Mouse (Mus musculus) lung, postnatal 0 days (tissue): ENCODE data around the gene Nenf. TPM values are rescaled to one million over a fixed set of nuclear protein-coding genes. Genes with fewer than 3 reads are reported as not detected.

Experiments used
- ATAC-seq: fragments of 200-750 bp; cut with Nextera tagmentation; 2 replicates; pipeline ENCODE4 v1.8.0; 2017; ENCODE audit warnings: moderate library complexity
- DNase-seq: peaks from one replicate; pipeline ENCODE4 v3.0.0-alpha.2; 2016; ENCODE audit warnings: low spot score
- H3K27ac ChIP-seq: fragments of 300-500 bp; sonication (generic); 2 replicates; pipeline ENCODE4 v1.5.1; 2014; ENCODE audit warnings: antibody characterized with exemption, mild to moderate bottlenecking, low read length, mixed read lengths
- H3K27me3 ChIP-seq: fragments of 300-500 bp; sonication (generic); replicated peaks from 2 replicates; pipeline ENCODE4 v1.6.1; 2014; ENCODE audit warnings: low read length, mixed read lengths; ENCODE audit not compliant: insufficient read depth
- H3K36me3 ChIP-seq: fragments of 300-500 bp; sonication (generic); 2 replicates; pipeline ENCODE4 v1.6.1; 2014; ENCODE audit warnings: low read length, mixed read lengths; ENCODE audit not compliant: insufficient read depth
- H3K4me1 ChIP-seq: fragments of 300-500 bp; sonication (generic); 2 replicates; pipeline ENCODE4 v1.6.1; 2014; ENCODE audit warnings: antibody characterized with exemption, low read depth, low read length, mixed read lengths; ENCODE audit not compliant: insufficient read depth
- H3K4me2 ChIP-seq: fragments of 300-500 bp; sonication (generic); replicated peaks from 2 replicates; pipeline ENCODE4 v1.6.1; 2014; ENCODE audit warnings: low read depth, mild to moderate bottlenecking, low read length, moderate library complexity, mixed read lengths
- H3K4me3 ChIP-seq: fragments of 300-500 bp; sonication (generic); 2 replicates; pipeline ENCODE4 v1.5.1; 2014; ENCODE audit warnings: low read depth, low read length
- H3K9ac ChIP-seq: fragments of 300-500 bp; sonication (generic); replicated peaks from 2 replicates; pipeline ENCODE4 v1.6.1; 2014; ENCODE audit warnings: low read depth, mild to moderate bottlenecking
- H3K9me3 ChIP-seq: fragments of 300-500 bp; sonication (generic); 2 replicates; pipeline ENCODE4 v1.6.1; 2016; ENCODE audit warnings: low read length, mixed read lengths
- CTCF ChIP-seq: IDR thresholded peaks from 2 replicates; pipeline ENCODE4 v1.5.1; 2016; ENCODE audit warnings: antibody characterized with exemption, mild to moderate bottlenecking
- EP300 ChIP-seq: IDR thresholded peaks from 2 replicates; pipeline ENCODE4 v1.6.1; 2016; ENCODE audit warnings: antibody characterized with exemption, mild to moderate bottlenecking, control low read depth
- WGBS: fragments of 180-500 bp; shearing (Covaris S2); extraction: QIAGEN DNeasy Blood & Tissue Kit; methylation state at CpG from one replicate; pipeline ENCODE4 v1.1.7; 2014; 5-methylcytosine and 5-hydroxymethylcytosine counted together
- polyA plus RNA-seq: library from polyadenylated mRNA; unstranded; fragments of >200 nt; fragmentation: Nextera tagmentation; extraction: Ambion mirVana; gene quantifications from 2 replicates; pipeline ENCODE4 v1.2.1, GENCODE M21; 2015

Nenf gene
- polyA plus RNA-seq, 1 experiment from 2014 or later, result 177 TPM

DNA sequence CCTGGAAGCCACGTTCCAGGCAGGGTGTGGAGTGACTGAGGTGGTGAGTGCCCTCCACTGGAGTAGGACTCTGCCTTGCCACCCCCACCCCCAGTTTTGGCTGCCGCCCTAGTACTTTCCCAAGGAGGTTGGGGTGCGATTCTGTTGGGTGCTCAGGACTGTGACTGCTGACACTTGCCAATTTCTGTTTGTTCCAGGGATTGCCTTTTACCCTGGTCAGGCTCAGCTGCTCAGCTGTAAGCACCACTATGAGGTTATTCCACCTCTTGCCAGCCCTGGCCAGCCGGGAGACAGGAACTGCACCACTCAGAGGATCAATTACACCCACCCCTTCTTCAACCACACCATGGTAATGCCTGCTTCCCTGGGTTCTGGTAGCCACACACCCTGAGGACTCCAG is 22.5 kb upstream of the Nenf start:
- no peak overlapping the region for H3K27ac ChIP-seq
- DNase-seq, result no peak
- H3K4me1 ChIP-seq, result no peaks in the 10 kb centered on the region
- no peak overlapping the region for H3K9ac ChIP-seq
- 84% methylated on average over 4 of the region's 4 CpGs for WGBS
- peaks cover 11% of the 10 kb centered on the region; the same call in 1 of the 2 replicates for H3K36me3 ChIP-seq
- ATAC-seq, result no peak
- H3K9me3 ChIP-seq, result no peaks in the 10 kb centered on the region
- H3K4me2 ChIP-seq, result no peak overlapping the region
- H3K27me3 ChIP-seq, result no peaks in the 10 kb centered on the region
- H3K4me3 ChIP-seq, result no peak overlapping the region
- no peak for TF ChIP-seq EP300

DNA sequence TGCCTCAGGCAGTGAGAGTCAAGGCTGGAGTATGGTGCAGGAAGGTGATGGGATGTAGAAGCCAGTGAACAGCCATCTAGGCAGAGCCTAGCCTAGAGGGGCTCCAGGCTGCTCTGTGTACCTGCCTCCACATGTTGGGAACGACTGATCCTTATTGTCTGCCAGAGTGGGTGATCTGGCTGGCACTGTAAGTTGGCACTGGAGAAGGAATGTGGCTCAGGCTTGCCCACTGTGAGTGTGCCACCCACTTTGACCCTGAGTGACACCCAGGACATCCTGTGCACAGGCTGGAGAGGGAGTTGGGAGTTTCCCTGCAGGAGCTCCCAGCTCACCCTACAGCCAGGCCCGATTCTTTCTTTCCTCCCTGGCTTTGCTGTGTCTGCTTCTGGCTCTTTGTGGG is 21.9 kb upstream of the Nenf start:
- H3K4me2 ChIP-seq, result no peak overlapping the region
- H3K4me1 ChIP-seq, result no peaks in the 10 kb centered on the region
- ATAC-seq (no peak), DNase-seq (no peak)
- H3K9ac ChIP-seq, result no peak overlapping the region
- TF ChIP-seq CTCF (no peak), EP300 (no peak)
- 96% methylated on average over 2 of the region's 2 CpGs for WGBS
- no peak overlapping the region for H3K27ac ChIP-seq
- 0 out of 2 replicates have a peak, but pooled peaks cover 11% of the 10 kb centered on the region for H3K36me3 ChIP-seq
- no peaks in the 10 kb centered on the region for H3K9me3 ChIP-seq
- H3K27me3 ChIP-seq, result no peaks in the 10 kb centered on the region
- no peak overlapping the region for H3K4me3 ChIP-seq

DNA sequence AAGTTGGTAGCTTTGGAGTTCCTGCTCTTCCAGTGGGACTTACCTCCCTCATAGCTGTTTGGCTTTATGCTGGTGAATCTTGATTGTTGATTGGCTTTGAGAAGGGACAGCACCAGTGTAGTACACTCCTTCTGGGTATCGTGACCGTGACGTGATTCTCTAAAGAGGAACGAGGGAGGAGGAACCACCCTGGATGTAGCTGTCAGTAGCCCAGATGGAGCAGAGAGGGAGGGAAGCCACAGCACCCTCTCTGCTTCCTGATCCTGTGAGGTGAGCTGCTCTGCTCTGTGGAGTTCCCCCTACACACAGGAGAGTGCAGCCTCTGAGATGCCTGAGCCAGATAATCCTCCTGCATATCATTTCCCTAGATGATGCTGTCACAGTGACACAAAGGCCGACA is 16.5 kb upstream of the Nenf start:
- H3K4me2 ChIP-seq, result no peak overlapping the region
- DNase-seq (no peak), ATAC-seq (no peak)
- 82% methylated on average over 5 of the region's 5 CpGs for WGBS
- TF ChIP-seq CTCF (no peak), EP300 (no peak)
- H3K9me3 ChIP-seq, result no peaks in the 10 kb centered on the region
- no peak overlapping the region for H3K4me3 ChIP-seq
- H3K27me3 ChIP-seq, result no peaks in the 10 kb centered on the region
- 0 out of 2 replicates have a peak, but pooled peaks cover 8% of the 10 kb centered on the region for H3K36me3 ChIP-seq
- H3K4me1 ChIP-seq, result no peaks in the 10 kb centered on the region
- no peak overlapping the region for H3K9ac ChIP-seq
- no peak overlapping the region for H3K27ac ChIP-seq

DNA sequence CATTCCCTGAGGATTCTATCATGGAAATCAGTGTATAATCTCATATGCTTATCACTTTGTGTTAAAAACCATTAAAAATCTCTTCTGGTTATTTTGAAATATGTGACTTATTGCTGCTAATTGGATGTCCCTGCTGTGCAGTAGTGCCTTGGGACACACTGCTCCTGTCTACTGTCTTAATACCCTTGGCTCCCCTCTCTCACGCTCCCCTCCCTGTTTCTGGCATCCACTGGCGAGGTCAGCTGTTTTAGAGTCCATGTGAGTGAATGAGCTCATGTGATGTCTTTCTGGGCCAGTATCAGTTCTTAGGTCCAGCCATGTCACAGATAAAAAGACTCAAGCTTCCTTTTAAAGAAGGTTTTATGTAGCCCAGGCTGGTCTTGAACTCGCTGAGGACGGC is 12.4 kb upstream of the Nenf start:
- Histone ChIP-seq H3K27me3 (no peaks in the 10 kb centered on the region), H3K4me1 (0 out of 2 replicates have a peak, but pooled peaks cover 2% of the 10 kb centered on the region), H3K36me3 (no peaks in the 10 kb centered on the region), H3K9ac (no peak overlapping the region), H3K27ac (no peak overlapping the region), H3K4me3 (no peak overlapping the region), H3K9me3 (no peaks in the 10 kb centered on the region), H3K4me2 (no peak overlapping the region)
- TF ChIP-seq CTCF, result no peak
- no peak for TF ChIP-seq EP300
- DNase-seq (peak; percentile 62), ATAC-seq (no peak)
- 83% methylated on average over 4 of the region's 4 CpGs for WGBS

DNA sequence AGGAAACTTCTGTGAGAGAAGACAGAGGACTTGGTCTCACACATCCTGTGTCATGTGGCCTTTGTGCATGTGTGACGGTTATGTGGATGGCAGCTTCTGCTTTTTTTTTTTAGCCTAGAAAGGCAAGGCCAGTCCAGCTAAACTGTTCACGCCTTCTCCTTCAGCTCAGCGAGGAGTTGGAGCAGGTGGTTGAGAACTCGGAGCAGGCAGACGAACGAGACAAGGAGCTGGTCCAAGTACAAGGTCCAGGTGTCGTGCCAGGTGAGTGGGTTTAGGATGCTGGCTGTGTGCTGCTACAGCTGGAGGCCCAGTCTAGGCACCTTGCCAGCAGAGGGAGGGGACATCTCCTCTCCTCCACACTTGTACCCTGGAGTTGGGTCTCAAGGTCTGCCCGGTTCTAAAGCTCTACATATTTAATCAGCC is 10.0 kb upstream of the Nenf start:
- DNase-seq, result no peak
- H3K27ac ChIP-seq, result no peak overlapping the region
- no peaks in the 10 kb centered on the region for H3K36me3 ChIP-seq
- no peak overlapping the region for H3K4me3 ChIP-seq
- no peak for ATAC-seq
- 0 out of 2 replicates have a peak, but pooled peaks cover 3% of the 10 kb centered on the region for H3K4me1 ChIP-seq
- H3K9me3 ChIP-seq, result no peaks in the 10 kb centered on the region
- TF ChIP-seq CTCF (no peak), EP300 (no peak)
- WGBS, result 54% methylated on average over 8 of the region's 8 CpGs
- H3K9ac ChIP-seq, result no peak overlapping the region
- no peak overlapping the region for H3K4me2 ChIP-seq
- H3K27me3 ChIP-seq, result no peaks in the 10 kb centered on the region

DNA sequence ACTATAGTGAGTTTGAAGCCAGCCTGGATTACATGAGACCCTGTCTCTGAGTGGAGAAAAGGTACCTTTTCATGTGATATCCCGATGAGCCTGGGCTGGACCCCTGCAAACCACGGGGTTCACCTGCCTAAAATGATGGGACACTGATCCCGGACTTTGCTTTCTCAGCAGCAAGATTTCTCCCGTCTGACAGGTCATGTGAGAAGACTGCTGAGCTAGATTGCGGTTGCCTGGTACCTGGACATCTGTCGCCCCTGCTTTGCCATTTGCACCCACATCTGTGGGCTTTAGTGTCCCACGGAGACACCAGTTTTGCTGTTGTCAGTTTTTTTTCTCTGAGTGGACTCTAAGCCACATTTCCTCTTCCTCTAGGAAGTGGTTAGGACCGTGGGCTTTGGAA is 9.3 kb upstream of the Nenf start:
- Histone ChIP-seq H3K4me3 (no peak overlapping the region), H3K9me3 (no peaks in the 10 kb centered on the region), H3K27me3 (no peaks in the 10 kb centered on the region), H3K27ac (no peak overlapping the region), H3K4me2 (no peak overlapping the region), H3K4me1 (0 out of 2 replicates have a peak, but pooled peaks cover 3% of the 10 kb centered on the region), H3K36me3 (no peaks in the 10 kb centered on the region), H3K9ac (no peak overlapping the region)
- ATAC-seq (no peak), DNase-seq (no peak)
- TF ChIP-seq CTCF (no peak), EP300 (no peak)
- 74% methylated on average over 8 of the region's 8 CpGs for WGBS
